Mouse (Mus musculus) bone marrow macrophage, adult 2 months (primary cell): Measurements from ENCODE around the gene Col15a1. TPM values are rescaled to one million over a fixed set of nuclear protein-coding genes. Genes with fewer than 3 reads are reported as not detected.
A peak's percentile ranks its signal among the peaks of the same experiment; 100 is the strongest.

ENCODE experiments used
- H3K27ac ChIP-seq: 2 replicates; pipeline ENCODE4 v1.5.1; 2012; ENCODE audit warnings: low read depth, low read length; ENCODE audit not compliant: insufficient read depth
- H3K4me1 ChIP-seq: 2 replicates; pipeline ENCODE4 v1.6.1; 2012; ENCODE audit warnings: low read length; ENCODE audit not compliant: control insufficient read depth, insufficient read depth
- H3K4me3 ChIP-seq: 2 replicates; pipeline ENCODE4 v1.5.1; 2012; ENCODE audit warnings: mild to moderate bottlenecking, low read length, moderate library complexity; ENCODE audit not compliant: insufficient read depth
- CTCF ChIP-seq: IDR thresholded peaks from 2 replicates; pipeline ENCODE4 v1.5.1; 2012; ENCODE audit warnings: low read depth, mild to moderate bottlenecking, low read length, moderate library complexity
- POLR2A ChIP-seq: IDR thresholded peaks from 2 replicates; pipeline ENCODE4 v1.6.1; 2012; ENCODE audit warnings: mild to moderate bottlenecking, low read depth, low read length, borderline replicate concordance
- polyA plus RNA-seq: library from polyadenylated mRNA; stranded (reverse); fragments of >200 nt; gene quantifications from 2 replicates; pipeline ENCODE4 v1.2.4, GENCODE M21; 2012; ENCODE audit not compliant: missing spikeins, insufficient read depth, insufficient read length

Col15a1 gene
- polyA plus RNA-seq, 1 experiment: 2.0 TPM

DNA sequence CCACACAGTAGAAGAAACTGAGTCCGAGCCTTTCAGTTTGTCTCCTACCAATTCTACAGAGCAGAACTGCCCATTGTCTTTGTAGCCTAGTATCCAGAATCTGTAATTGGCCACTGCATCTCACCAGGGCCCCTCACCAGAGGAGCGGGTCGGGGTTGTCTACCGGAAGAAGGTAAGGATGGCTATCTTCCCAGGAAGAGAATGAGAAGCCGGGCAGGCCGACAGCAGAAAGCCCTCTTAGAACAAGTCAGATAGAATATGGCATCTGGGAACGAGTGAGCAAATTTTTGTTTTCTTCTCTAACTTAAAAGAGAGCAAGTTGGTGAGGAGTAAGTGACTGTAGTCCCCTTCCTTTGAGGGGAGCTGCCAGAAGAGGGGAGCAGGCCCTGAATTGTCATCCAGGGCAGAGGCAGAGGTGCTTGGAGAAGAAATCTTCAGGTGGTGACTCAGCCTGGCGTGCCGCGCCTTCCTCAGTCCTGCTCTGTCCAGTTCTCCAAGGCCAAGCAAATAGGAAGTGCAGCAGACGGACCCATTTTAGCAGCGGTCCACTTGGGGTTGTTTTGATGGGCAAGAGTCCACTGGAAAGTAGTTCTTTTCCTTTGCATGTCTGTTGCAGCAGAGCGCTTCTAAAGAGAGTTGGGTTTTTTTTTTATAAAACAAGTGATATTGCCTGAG lies 122.6 kb downstream of the Col15a1 start:
- H3K27ac ChIP-seq: no peak overlapping the region
- TF ChIP-seq POLR2A: no peak
- no peak for TF ChIP-seq CTCF
- peaks cover 25% of the 10 kb centered on the region for H3K4me1 ChIP-seq
- H3K4me3 ChIP-seq: no peak overlapping the region

DNA sequence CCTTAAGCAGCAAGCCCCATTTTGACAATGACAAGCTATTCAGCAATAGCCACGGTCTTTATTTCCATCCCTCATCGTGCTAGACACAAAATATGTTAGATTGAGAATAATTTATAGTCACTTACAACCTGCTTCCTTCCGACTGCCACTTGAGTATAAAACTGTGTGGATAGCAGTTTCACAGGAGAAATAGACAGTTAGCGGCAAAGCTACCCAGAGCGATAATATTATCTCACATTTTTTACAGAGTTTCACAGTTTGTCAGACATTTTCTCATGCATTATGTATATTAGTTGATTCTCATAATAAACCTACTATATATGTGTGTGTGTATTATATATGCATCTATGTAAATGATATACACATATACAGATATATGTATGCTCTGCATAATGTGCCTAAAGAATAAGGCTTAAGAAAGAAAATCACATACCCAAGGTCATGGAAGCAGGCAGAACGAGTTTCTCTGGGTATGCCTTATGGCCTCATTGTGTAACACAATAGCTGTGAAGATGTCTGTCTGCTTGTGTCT lies 124.9 kb downstream of the Col15a1 start:
- Histone ChIP-seq H3K4me3 (no peak overlapping the region), H3K27ac (no peak overlapping the region), H3K4me1 (peaks cover 18% of the 10 kb centered on the region)
- no peak for TF ChIP-seq CTCF
- TF ChIP-seq POLR2A: no peak

DNA sequence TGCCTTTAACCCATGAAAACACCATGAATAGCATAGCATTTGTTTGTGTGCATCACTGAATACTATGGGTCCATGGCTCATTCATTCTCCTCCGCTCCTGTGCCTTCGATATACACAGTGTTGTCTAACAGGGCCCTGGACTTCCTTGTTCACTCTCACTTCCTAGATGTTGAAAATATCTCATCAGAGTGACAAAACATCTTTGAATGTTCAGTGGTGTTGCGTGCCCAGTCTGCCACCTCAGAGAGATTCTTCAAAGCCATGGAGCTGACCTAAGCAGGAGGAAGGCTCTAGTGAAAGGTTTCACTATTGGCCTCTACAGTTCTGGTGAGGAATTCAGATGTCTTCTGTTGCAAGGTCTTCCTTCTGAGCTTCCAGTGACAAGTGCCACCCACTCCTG lies 125.6 kb downstream of the Col15a1 start:
- Histone ChIP-seq H3K27ac (0 out of 2 replicates have a peak overlapping the region, but pooled peaks have one; percentile 12), H3K4me3 (no peak overlapping the region), H3K4me1 (peaks cover 14% of the 10 kb centered on the region)
- TF ChIP-seq POLR2A (no peak), CTCF (no peak)

DNA sequence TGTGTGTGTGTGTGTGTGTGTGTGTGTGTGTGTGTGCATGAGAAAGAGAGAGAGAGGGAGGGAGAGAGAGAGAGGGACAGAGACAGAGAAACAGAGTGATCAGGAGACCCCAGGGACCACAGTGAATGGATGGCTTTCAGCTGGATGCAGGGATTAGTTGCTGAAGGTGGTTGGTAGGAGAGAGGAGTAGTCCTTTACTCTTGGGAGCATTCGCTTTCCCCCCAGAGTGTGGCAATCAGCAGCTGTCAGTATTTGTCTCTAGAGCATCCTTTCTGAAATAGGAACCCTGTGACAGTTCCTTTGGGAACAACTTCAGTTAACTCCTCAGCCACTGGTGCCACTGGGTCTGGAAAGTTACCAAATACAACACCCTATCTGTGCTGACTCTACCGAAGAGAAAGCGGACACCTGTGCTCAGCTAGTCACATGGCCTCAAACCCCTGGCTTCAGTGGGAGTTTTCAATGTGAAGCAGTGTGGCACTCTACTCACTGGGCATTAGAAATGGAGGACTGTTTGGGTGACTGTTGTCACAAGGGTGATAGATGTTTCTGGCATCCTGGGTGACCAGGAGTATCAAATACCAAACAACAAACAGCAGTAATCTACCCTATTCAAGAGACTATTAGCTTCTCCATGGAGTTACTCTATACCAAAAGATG lies 129.1 kb downstream of the Col15a1 start:
- no peak overlapping the region for H3K4me3 ChIP-seq
- peaks cover 14% of the 10 kb centered on the region for H3K4me1 ChIP-seq
- no peak for TF ChIP-seq CTCF
- TF ChIP-seq POLR2A: no peak
- no peak overlapping the region for H3K27ac ChIP-seq

DNA sequence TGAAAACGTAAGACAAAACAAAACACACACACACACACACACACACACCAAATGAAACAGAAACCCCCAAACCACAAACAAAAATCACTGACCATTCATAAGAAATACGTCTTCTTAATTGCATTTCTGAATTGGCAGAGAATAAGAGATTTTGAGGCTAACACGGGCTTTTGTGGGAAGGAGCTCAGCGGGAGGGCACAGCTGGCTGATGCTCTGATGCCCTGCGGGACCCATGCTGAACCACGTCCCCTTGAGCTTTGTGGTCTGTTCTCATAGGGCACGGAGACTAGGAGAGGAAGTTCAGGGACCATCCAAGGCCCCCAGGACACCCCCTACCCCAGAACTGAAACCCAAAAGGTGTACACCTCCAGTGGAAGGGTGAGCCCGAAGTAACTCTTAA lies 134.7 kb downstream of the Col15a1 start:
- TF ChIP-seq POLR2A (no peak), CTCF (no peak)
- H3K4me3 ChIP-seq: no peak overlapping the region
- H3K4me1 ChIP-seq: peaks cover 12% of the 10 kb centered on the region
- no peak overlapping the region for H3K27ac ChIP-seq

DNA sequence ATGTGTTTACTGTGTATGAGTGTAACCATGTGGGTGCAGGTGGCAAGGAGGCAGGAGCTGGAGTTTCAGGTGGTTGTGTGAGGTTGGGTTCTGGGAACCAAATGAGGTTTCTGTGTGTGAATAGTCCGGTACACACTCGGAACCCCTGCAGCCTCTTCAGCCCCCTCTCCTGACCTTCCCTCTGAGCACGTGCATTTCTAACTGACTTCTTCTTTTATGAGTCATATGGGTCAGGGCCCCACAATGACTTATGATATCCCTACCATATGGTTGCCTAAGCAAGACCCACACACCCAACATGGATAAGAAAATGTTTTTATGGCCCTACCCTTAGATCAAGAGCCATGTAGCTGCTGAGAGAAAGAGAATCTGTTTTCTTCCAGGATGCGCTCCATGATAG lies 139.1 kb downstream of the Col15a1 start:
- H3K4me3 ChIP-seq: no peak overlapping the region
- peak overlapping the region; percentile 33; the same call in 1 of the 2 replicates for H3K27ac ChIP-seq
- H3K4me1 ChIP-seq: peaks cover 40% of the 10 kb centered on the region
- TF ChIP-seq POLR2A (no peak), CTCF (no peak)

DNA sequence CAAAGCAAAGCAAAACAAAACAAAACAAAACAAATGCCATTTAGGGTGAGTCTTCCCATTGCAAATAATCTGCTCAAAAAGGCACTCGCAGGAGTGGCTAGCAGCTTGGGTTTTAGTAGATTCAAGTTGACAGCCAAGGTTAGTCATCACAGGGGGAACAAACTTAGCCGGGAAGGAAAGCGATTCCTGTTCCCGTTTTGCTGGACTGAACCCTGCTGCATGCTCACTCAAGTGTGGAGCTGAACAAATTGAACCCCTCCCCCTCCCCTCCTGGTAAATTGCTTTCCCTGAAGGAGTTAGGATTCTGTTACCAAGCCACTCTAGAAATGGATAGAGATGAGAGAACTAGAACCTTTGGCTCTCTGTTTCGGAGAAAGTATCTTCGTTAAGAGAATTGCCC lies 141.8 kb downstream of the Col15a1 start:
- Histone ChIP-seq H3K4me1 (peaks cover 40% of the 10 kb centered on the region), H3K27ac (peak overlapping the region; percentile 45), H3K4me3 (no peak overlapping the region)
- TF ChIP-seq CTCF: no peak
- TF ChIP-seq POLR2A: no peak

DNA sequence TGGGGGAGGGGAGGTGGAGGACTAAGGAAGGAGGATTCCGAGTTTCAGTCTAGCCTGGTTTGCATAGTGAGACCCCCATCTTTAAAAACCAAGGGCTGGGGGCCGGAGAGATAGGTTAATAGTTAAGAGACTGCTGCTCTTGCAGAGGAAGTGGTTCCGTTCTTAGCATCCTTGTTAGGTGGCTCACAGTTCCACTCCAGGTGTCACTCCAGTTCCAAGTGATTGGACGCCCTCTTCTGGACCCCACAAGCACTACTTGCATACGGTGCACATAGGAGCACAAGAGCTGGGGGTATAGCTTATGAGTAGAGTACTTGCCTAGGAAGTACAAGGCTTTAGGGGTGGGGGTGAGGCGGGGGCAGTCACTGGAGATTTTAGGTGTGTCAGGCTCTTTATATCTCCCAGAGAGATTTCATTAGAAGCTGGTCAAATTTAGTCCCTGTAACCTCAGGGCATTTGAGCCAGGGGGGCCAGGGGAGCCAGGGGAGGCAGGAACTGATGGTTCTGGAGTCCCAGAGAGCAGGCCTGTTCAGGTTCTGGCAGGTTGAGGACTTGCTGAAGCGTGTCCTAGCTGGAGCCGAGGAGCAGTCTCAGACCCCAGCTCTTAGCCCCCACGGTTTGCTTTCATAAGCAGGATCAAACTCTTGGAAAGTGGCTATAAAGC lies 143.6 kb downstream of the Col15a1 start:
- no peak for TF ChIP-seq POLR2A
- TF ChIP-seq CTCF: peak; percentile 46
- H3K4me1 ChIP-seq: peaks cover 42% of the 10 kb centered on the region
- no peak overlapping the region for H3K27ac ChIP-seq
- no peak overlapping the region; the same call in 1 of the 2 replicates for H3K4me3 ChIP-seq

DNA sequence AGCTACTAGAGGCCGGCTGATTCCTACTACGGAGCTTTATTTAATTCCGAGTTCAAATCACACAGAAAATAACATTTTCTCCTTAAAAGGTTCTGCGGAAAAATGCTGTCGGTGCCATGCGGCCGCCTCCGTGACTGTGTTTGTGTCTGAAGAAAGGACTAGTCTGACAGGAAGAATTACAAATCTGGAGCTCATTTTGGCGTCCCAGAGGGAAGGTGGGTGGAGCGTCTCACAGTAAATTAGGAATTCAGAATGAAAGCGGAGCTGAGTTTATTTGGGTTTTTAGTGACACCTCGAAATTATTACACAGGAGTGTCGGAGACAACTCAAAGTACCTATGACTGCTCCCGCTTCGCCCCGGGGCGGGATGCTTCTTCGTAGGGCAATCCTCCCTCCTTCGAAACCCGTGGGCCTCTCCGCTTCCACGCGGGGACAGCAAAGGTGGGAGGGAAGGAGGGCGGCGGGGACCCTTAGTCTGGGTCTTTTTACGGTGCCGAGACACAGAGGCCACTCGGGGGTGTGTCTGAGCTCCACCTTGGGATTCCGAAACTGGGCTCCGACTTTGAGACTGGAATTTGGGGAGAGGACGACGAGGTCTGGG lies 144.2 kb downstream of the Col15a1 start:
- H3K4me1 ChIP-seq: peaks cover 40% of the 10 kb centered on the region
- H3K4me3 ChIP-seq: peak overlapping the region; percentile 85
- TF ChIP-seq POLR2A (no peak), CTCF (no peak)
- peak overlapping the region; percentile 62 for H3K27ac ChIP-seq

DNA sequence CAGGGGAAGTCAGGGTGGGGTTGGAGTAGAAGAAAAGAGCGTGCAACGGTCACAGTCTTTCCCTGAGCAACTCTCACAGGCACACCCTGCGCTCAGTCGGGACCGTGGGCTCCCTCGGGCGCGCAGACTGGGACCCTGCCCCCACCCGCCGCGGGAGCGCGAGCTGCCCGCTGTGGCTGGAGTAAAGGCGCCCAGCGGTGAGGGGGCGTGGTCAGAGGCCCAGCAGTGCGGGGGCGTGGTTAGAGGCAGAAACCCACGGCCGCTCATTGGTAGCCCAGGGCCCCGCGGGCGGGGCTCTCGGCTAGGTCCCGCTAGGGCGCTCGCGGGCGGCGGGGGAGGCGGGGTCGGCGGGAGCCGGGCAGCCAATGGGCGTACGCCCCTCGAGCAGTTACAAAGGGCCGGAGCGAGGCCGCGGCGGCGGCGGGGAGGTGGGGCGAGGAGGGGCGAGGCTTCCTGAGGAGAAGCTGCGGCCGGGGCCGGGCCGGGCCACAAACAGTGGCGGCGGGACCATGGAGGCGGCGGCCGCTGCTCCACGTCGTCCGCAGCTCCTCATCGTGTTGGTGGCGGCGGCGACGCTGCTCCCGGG lies 144.9 kb downstream of the Col15a1 start, which contains the start of gene Tgfbr1:
Gene Tgfbr1, plus strand, starts transcription at position 420 of the 586 bp plus-strand sequence.
- H3K4me1 ChIP-seq: peaks cover 37% of the 10 kb centered on the region
- H3K27ac ChIP-seq: peak within 1 kb of the TSS; percentile 70

More for the DNA sequence above, 144.9 kb downstream of the Col15a1 start, which contains the start of gene Tgfbr1:
- no peak for TF ChIP-seq CTCF
- TF ChIP-seq POLR2A: no peak
- H3K4me3 ChIP-seq: peak within 1 kb of the TSS; percentile 85
